Mouse (Mus musculus): ENCODE results near the gene Igsf21. TPM values are rescaled to one million over a fixed set of nuclear protein-coding genes. Genes with fewer than 3 reads are reported as not detected.

Igsf21 gene
- polyA plus RNA-seq, 1 experiment, result not detected

GRCm38 (mm10) chr4:140103341-140104027, 143.1 kb downstream of the Igsf21 start:
- TF ChIP-seq POLR2A (IDR thresholded peaks at IDR 0.05; ENCODE audit: insufficient read length, low read depth), result no peak
- TF ChIP-seq USF1 (IDR thresholded peaks at IDR 0.05; ENCODE audit: low read depth), result no peak
- no peak overlapping the region for H3K4me3 ChIP-seq
- no peak overlapping the region for H3K4me2 ChIP-seq (ENCODE audit: low read depth)
- no peaks in the 10 kb centered on the region for H3K36me3 ChIP-seq (ENCODE audit: control insufficient read depth, insufficient read depth)
- no peak overlapping the region for H3ac ChIP-seq (ENCODE audit: control insufficient read depth, insufficient read length)
- no peaks in the 10 kb centered on the region for H3K27me3 ChIP-seq (ENCODE audit: control insufficient read depth, insufficient read depth, insufficient read length)
- no peaks in the 10 kb centered on the region for H3K79me2 ChIP-seq (ENCODE audit: control insufficient read depth, insufficient read depth)

GRCm38 (mm10) chr4:140102581-140103200, 143.9 kb downstream of the Igsf21 start:
- Histone ChIP-seq H3K79me2 (ENCODE audit: control insufficient read depth, insufficient read depth) (no peaks in the 10 kb centered on the region), H3ac (ENCODE audit: control insufficient read depth, insufficient read length) (no peak overlapping the region), H3K4me3 (no peak overlapping the region), H3K36me3 (ENCODE audit: control insufficient read depth, insufficient read depth) (no peaks in the 10 kb centered on the region), H3K27me3 (ENCODE audit: control insufficient read depth, insufficient read depth, insufficient read length) (no peaks in the 10 kb centered on the region), H3K4me2 (ENCODE audit: low read depth) (no peak overlapping the region)
- TF ChIP-seq POLR2A (IDR thresholded peaks at IDR 0.05; ENCODE audit: insufficient read length, low read depth) (no peak), POLR2AphosphoS2 (IDR thresholded peaks at IDR 0.05; ENCODE audit: insufficient read length, low read depth) (no peak), TCF12 (IDR thresholded peaks at IDR 0.05; ENCODE audit: insufficient read depth, poor library complexity, severe bottlenecking) (no peak), USF1 (IDR thresholded peaks at IDR 0.05; ENCODE audit: low read depth) (no peak), REST (IDR thresholded peaks at IDR 0.05; ENCODE audit: insufficient read depth, insufficient read length) (no peak), E2F4 (IDR thresholded peaks at IDR 0.05; ENCODE audit: insufficient read depth) (no peak), CEBPB (IDR thresholded peaks at IDR 0.05; ENCODE audit: insufficient read depth, poor library complexity, severe bottlenecking) (no peak), MYOD1 (IDR thresholded peaks at IDR 0.05; ENCODE audit: control insufficient read depth in 1 of 3, insufficient read length in 2 of 3, low read depth in 2 of 3) (no peak), MYOG (IDR thresholded peaks at IDR 0.05; ENCODE audit: control insufficient read depth in 1 of 3, insufficient read depth in 1 of 3, insufficient read length in 2 of 3, low read depth in 2 of 3) (no peak), SRF (IDR thresholded peaks at IDR 0.05; ENCODE audit: control insufficient read depth, insufficient read length, low read depth) (no peak), TCF3 (IDR thresholded peaks at IDR 0.05; ENCODE audit: insufficient read length, low read depth) (no peak), MAX (IDR thresholded peaks at IDR 0.05; ENCODE audit: low read depth) (no peak)

GRCm38 (mm10) chr4:140101106-140101505, 145.5 kb downstream of the Igsf21 start:
- Histone ChIP-seq H3K27me3 (ENCODE audit: control insufficient read depth, insufficient read depth, insufficient read length) (no peaks in the 10 kb centered on the region), H3ac (ENCODE audit: control insufficient read depth, insufficient read length) (no peak overlapping the region), H3K4me2 (ENCODE audit: low read depth) (no peak overlapping the region), H3K79me2 (ENCODE audit: control insufficient read depth, insufficient read depth) (no peaks in the 10 kb centered on the region), H3K36me3 (ENCODE audit: control insufficient read depth, insufficient read depth) (no peaks in the 10 kb centered on the region), H3K4me3 (no peak overlapping the region)
- TF ChIP-seq E2F4 (IDR thresholded peaks at IDR 0.05; ENCODE audit: insufficient read depth), result no peak
- TF ChIP-seq MYOG (IDR thresholded peaks at IDR 0.05; ENCODE audit: control insufficient read depth in 1 of 3, insufficient read depth in 1 of 3, insufficient read length in 2 of 3, low read depth in 2 of 3), result no peak
- no peak for TF ChIP-seq SRF (IDR thresholded peaks at IDR 0.05; ENCODE audit: control insufficient read depth, insufficient read length, low read depth)
- no peak for TF ChIP-seq POLR2AphosphoS2 (IDR thresholded peaks at IDR 0.05; ENCODE audit: insufficient read length, low read depth)
- TF ChIP-seq MYOD1 (IDR thresholded peaks at IDR 0.05; ENCODE audit: control insufficient read depth in 1 of 3, insufficient read length in 2 of 3, low read depth in 2 of 3), result no peak
- TF ChIP-seq MAX (IDR thresholded peaks at IDR 0.05; ENCODE audit: low read depth), result no peak
- no peak for TF ChIP-seq POLR2A (IDR thresholded peaks at IDR 0.05; ENCODE audit: insufficient read length, low read depth)
- no peak for TF ChIP-seq TCF12 (IDR thresholded peaks at IDR 0.05; ENCODE audit: insufficient read depth, poor library complexity, severe bottlenecking)
- no peak for TF ChIP-seq REST (IDR thresholded peaks at IDR 0.05; ENCODE audit: insufficient read depth, insufficient read length)
- TF ChIP-seq USF1 (IDR thresholded peaks at IDR 0.05; ENCODE audit: low read depth), result no peak
- no peak for TF ChIP-seq CEBPB (IDR thresholded peaks at IDR 0.05; ENCODE audit: insufficient read depth, poor library complexity, severe bottlenecking)
- no peak for TF ChIP-seq TCF3 (IDR thresholded peaks at IDR 0.05; ENCODE audit: insufficient read length, low read depth)

- Histone ChIP-seq H3K27me3 (ENCODE audit: control insufficient read depth, insufficient read depth, insufficient read length) (no peaks in the 10 kb centered on the region), H3K79me2 (ENCODE audit: control insufficient read depth, insufficient read depth) (no peaks in the 10 kb centered on the region), H3K36me3 (ENCODE audit: control insufficient read depth, insufficient read depth) (no peaks in the 10 kb centered on the region), H3K4me3 (no peak overlapping the region), H3K4me2 (ENCODE audit: low read depth) (no peak overlapping the region), H3ac (ENCODE audit: control insufficient read depth, insufficient read length) (no peak overlapping the region)
- TF ChIP-seq POLR2A (IDR thresholded peaks at IDR 0.05; ENCODE audit: insufficient read length, low read depth) (no peak), TCF3 (IDR thresholded peaks at IDR 0.05; ENCODE audit: insufficient read length, low read depth) (no peak), POLR2AphosphoS2 (IDR thresholded peaks at IDR 0.05; ENCODE audit: insufficient read length, low read depth) (no peak), MAX (IDR thresholded peaks at IDR 0.05; ENCODE audit: low read depth) (no peak), E2F4 (IDR thresholded peaks at IDR 0.05; ENCODE audit: insufficient read depth) (no peak), SRF (IDR thresholded peaks at IDR 0.05; ENCODE audit: control insufficient read depth, insufficient read length, low read depth) (no peak), MYOG (IDR thresholded peaks at IDR 0.05; ENCODE audit: control insufficient read depth in 1 of 3, insufficient read depth in 1 of 3, insufficient read length in 2 of 3, low read depth in 2 of 3) (no peak), MYOD1 (IDR thresholded peaks at IDR 0.05; ENCODE audit: control insufficient read depth in 1 of 3, insufficient read length in 2 of 3, low read depth in 2 of 3) (no peak), USF1 (IDR thresholded peaks at IDR 0.05; ENCODE audit: low read depth) (no peak), REST (IDR thresholded peaks at IDR 0.05; ENCODE audit: insufficient read depth, insufficient read length) (no peak), CEBPB (IDR thresholded peaks at IDR 0.05; ENCODE audit: insufficient read depth, poor library complexity, severe bottlenecking) (no peak), TCF12 (IDR thresholded peaks at IDR 0.05; ENCODE audit: insufficient read depth, poor library complexity, severe bottlenecking) (no peak)
Measured at GRCm38 (mm10) chr4:140100141-140100540, 146.4 kb downstream of the Igsf21 start.

Data from myocyte (in vitro differentiated cells).